Mouse (Mus musculus): ENCODE measurements around the gene Mrpl46.

GRCm38 (mm10) chr7:78782639-78783581 lies at the start of gene Mrpl46, which contains the start of gene Mrps11:
- TF ChIP-seq CTCF (IDR thresholded peaks at IDR 0.05; ENCODE audit: insufficient read depth, low read length) = no peak
- TF ChIP-seq POLR2A (IDR thresholded peaks at IDR 0.05; ENCODE audit: borderline replicate concordance, extremely low read depth, low read depth, low read length) = peak; percentile 62

All from lung, adult 2 months (tissue).